Mouse (Mus musculus): ENCODE data around the gene Pam16. TPM values are rescaled to one million over a fixed set of nuclear protein-coding genes. Genes with fewer than 3 reads are reported as not detected.

Gene Pam16
- polyA plus RNA-seq, 1 experiment = 40.4 TPM

DNA sequence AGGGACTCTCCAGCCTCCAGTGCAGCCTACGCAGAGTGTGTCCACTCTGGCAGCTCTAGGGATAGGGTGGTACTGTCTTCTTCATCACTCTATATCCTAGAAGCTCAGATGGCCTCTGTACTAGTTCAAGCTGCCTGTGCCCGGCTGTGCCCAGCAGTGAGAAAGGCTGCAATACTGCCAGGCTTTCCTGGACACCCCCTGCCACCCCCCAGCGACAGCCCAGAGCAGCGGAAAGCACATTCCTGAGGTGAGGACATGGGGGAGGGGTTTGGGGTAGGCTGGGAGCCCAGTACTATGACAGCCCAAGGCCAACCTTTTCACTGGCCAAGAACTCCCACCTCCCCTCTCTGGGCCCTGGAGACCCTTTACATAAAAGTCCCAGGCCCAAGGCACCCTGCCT lies 11.0 kb upstream of the Pam16 start:
- H3K27ac ChIP-seq (ENCODE audit: control insufficient read depth, insufficient read depth, low read length) = no peak overlapping the region
- DNase-seq = no peak
- H3K4me1 ChIP-seq (replicated peaks; ENCODE audit: control insufficient read depth, insufficient read depth, low read length) = no peaks in the 10 kb centered on the region
- H3K4me3 ChIP-seq (ENCODE audit: control insufficient read depth, insufficient read depth, low read length) = no peak overlapping the region
- 94% methylated on average over 4 of the region's 4 CpGs for WGBS
- TF ChIP-seq POLR2A (IDR thresholded peaks at IDR 0.05; ENCODE audit: control insufficient read depth, extremely low read depth, insufficient read depth, low read length, poor library complexity) = no peak
- TF ChIP-seq CTCF (IDR thresholded peaks at IDR 0.05; ENCODE audit: borderline replicate concordance, control insufficient read depth, extremely low read depth, insufficient read depth, low read length, poor library complexity) = no peak
- peaks cover 28% of the 10 kb centered on the region for H3K36me3 ChIP-seq (ENCODE audit: control insufficient read depth, insufficient read depth, low read length)
- no peaks in the 10 kb centered on the region for H3K27me3 ChIP-seq (ENCODE audit: control insufficient read depth, insufficient read depth, low read length)

DNA sequence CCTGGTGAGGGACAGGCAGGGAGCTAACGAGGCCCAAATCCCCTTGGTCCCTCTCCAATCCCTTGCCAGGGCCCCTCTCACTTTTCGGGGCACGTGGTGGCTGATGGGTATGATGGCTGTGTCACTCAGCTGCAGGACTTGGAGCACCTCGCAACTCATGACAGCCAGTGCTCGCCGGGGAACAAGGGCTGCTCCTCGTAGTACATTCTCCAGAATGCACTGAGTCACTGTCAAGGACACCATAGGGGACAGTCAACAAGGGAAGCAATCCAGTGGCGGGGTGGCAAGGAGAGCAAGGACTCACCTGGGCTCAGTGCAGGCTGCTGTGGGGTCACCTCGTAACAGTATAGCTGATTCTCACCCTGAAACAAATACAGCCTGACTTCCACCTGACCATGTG lies 9.9 kb upstream of the Pam16 start:
- H3K27me3 ChIP-seq (ENCODE audit: control insufficient read depth, insufficient read depth, low read length) = no peaks in the 10 kb centered on the region
- H3K4me1 ChIP-seq (replicated peaks; ENCODE audit: control insufficient read depth, insufficient read depth, low read length) = no peaks in the 10 kb centered on the region
- H3K27ac ChIP-seq (ENCODE audit: control insufficient read depth, insufficient read depth, low read length) = no peak overlapping the region
- H3K36me3 ChIP-seq (ENCODE audit: control insufficient read depth, insufficient read depth, low read length) = peaks cover 28% of the 10 kb centered on the region
- WGBS = 95% methylated on average over 9 of the region's 9 CpGs
- TF ChIP-seq POLR2A (IDR thresholded peaks at IDR 0.05; ENCODE audit: control insufficient read depth, extremely low read depth, insufficient read depth, low read length, poor library complexity) = no peak
- no peak for TF ChIP-seq CTCF (IDR thresholded peaks at IDR 0.05; ENCODE audit: borderline replicate concordance, control insufficient read depth, extremely low read depth, insufficient read depth, low read length, poor library complexity)
- DNase-seq = no peak
- H3K4me3 ChIP-seq (ENCODE audit: control insufficient read depth, insufficient read depth, low read length) = no peak overlapping the region

DNA sequence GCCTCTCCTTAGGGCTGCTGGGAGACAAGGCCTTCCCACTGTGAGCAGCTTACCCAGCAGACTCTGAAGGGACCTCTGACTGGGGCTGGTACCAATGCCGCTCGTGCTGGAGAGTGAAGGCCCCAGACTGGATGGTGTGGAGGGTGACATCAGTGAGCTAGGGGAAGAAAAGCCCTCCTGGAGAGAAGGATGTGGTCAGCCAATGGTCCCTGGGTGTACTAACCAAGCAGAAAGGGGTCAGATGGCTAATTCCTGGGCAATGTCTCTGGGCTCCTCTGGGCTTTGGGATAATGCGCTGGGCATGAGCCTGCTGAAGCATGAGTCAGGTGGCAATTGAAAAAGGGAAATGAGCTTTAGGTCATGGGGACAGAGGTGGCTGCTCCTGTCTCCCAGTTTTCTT lies 8.9 kb upstream of the Pam16 start:
- WGBS = 92% methylated on average over 3 of the region's 3 CpGs
- Histone ChIP-seq H3K4me1 (replicated peaks; ENCODE audit: control insufficient read depth, insufficient read depth, low read length) (no peaks in the 10 kb centered on the region), H3K27ac (ENCODE audit: control insufficient read depth, insufficient read depth, low read length) (no peak overlapping the region), H3K27me3 (ENCODE audit: control insufficient read depth, insufficient read depth, low read length) (no peaks in the 10 kb centered on the region), H3K4me3 (ENCODE audit: control insufficient read depth, insufficient read depth, low read length) (no peak overlapping the region), H3K36me3 (ENCODE audit: control insufficient read depth, insufficient read depth, low read length) (peaks cover 28% of the 10 kb centered on the region)
- no peak for DNase-seq
- TF ChIP-seq POLR2A (IDR thresholded peaks at IDR 0.05; ENCODE audit: control insufficient read depth, extremely low read depth, insufficient read depth, low read length, poor library complexity) (no peak), CTCF (IDR thresholded peaks at IDR 0.05; ENCODE audit: borderline replicate concordance, control insufficient read depth, extremely low read depth, insufficient read depth, low read length, poor library complexity) (no peak)

DNA sequence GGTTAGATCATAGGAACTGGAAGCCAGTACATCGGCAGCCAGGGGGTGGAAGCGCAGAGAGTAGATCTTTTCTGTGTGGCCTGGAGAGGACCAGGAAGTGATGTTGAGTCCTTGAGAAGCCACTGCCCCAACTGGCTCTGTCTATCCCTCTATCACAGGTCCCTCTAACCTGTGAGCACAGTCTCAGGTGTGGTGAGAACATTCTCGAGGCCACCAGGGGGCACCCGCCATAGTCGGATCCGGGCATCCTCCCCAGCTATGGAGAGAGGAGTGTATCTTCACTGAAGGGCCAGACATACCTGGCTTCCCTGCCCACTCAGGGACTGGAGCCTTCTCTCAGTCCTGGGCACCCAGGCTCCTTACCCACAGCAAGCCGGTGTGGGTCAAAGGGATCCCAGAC lies 7.3 kb upstream of the Pam16 start:
- Histone ChIP-seq H3K36me3 (ENCODE audit: control insufficient read depth, insufficient read depth, low read length) (peaks cover 35% of the 10 kb centered on the region), H3K4me3 (ENCODE audit: control insufficient read depth, insufficient read depth, low read length) (no peak overlapping the region), H3K4me1 (replicated peaks; ENCODE audit: control insufficient read depth, insufficient read depth, low read length) (0 out of 2 replicates have a peak, but pooled peaks cover 6% of the 10 kb centered on the region), H3K27me3 (ENCODE audit: control insufficient read depth, insufficient read depth, low read length) (no peaks in the 10 kb centered on the region), H3K27ac (ENCODE audit: control insufficient read depth, insufficient read depth, low read length) (no peak overlapping the region)
- TF ChIP-seq POLR2A (IDR thresholded peaks at IDR 0.05; ENCODE audit: control insufficient read depth, extremely low read depth, insufficient read depth, low read length, poor library complexity) = no peak
- no peak for TF ChIP-seq CTCF (IDR thresholded peaks at IDR 0.05; ENCODE audit: borderline replicate concordance, control insufficient read depth, extremely low read depth, insufficient read depth, low read length, poor library complexity)
- no peak for DNase-seq
- 79% methylated on average over 7 of the region's 7 CpGs for WGBS

DNA sequence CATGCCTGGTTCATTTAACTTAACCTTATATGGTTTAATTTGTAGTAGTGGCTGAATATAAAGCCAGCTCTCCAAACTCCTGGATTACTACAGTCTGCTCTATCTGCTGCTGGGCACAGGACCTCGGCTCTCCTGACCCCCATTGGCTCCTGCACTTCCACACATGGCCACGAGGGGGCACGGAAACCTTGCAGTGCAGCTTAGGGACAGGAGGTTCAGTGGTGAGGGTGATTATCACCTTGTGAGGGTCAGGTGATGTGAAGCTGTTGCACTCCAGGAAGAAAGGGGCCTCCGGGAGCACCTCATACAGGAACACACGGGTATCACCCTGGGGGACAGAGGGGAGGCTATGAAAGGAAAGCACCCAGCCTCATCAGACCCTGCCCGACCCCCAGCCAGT lies 5.2 kb upstream of the Pam16 start:
- H3K4me1 ChIP-seq (replicated peaks; ENCODE audit: control insufficient read depth, insufficient read depth, low read length) = 0 out of 2 replicates have a peak, but pooled peaks cover 6% of the 10 kb centered on the region
- TF ChIP-seq CTCF (IDR thresholded peaks at IDR 0.05; ENCODE audit: borderline replicate concordance, control insufficient read depth, extremely low read depth, insufficient read depth, low read length, poor library complexity) (peak; percentile 90), POLR2A (IDR thresholded peaks at IDR 0.05; ENCODE audit: control insufficient read depth, extremely low read depth, insufficient read depth, low read length, poor library complexity) (no peak)
- 36% methylated on average over 6 of the region's 6 CpGs for WGBS

DNA sequence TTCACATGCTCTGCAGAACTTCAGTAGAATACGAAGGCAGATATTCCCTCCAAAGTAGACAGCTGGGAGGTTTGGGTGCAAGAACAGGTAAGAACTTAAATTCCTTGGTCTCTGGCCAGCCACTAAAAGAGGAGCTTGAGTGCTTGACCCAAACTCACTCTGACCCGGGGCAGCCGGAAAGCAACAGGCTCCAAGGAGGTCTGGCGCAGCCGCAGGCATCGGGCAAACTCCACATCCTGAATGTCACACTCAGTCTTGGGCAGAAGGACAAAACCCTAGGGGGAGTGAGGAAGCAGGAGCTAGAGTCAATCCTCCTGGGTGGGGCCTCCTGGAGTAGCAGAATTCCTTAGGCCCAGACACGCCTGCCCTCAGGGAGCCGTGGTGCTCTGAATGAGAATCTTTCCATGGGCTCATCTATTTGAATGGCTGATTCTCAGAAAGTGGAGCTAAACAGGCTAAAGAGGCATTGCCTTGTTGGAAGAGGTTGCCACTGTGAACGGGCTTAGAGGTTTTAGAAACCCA lies 4.2 kb upstream of the Pam16 start:
- DNase-seq = no peak
- Histone ChIP-seq H3K27ac (ENCODE audit: control insufficient read depth, insufficient read depth, low read length) (no peak overlapping the region), H3K27me3 (ENCODE audit: control insufficient read depth, insufficient read depth, low read length) (no peaks in the 10 kb centered on the region), H3K4me3 (ENCODE audit: control insufficient read depth, insufficient read depth, low read length) (no peak overlapping the region), H3K4me1 (replicated peaks; ENCODE audit: control insufficient read depth, insufficient read depth, low read length) (peaks cover 9% of the 10 kb centered on the region), H3K36me3 (ENCODE audit: control insufficient read depth, insufficient read depth, low read length) (peaks cover 28% of the 10 kb centered on the region)
- WGBS = 97% methylated on average over 9 of the region's 9 CpGs
- TF ChIP-seq CTCF (IDR thresholded peaks at IDR 0.05; ENCODE audit: borderline replicate concordance, control insufficient read depth, extremely low read depth, insufficient read depth, low read length, poor library complexity) (no peak), POLR2A (IDR thresholded peaks at IDR 0.05; ENCODE audit: control insufficient read depth, extremely low read depth, insufficient read depth, low read length, poor library complexity) (no peak)

More for the DNA sequence above, 5.2 kb upstream of the Pam16 start:
- Histone ChIP-seq H3K27me3 (ENCODE audit: control insufficient read depth, insufficient read depth, low read length) (no peaks in the 10 kb centered on the region), H3K4me3 (ENCODE audit: control insufficient read depth, insufficient read depth, low read length) (no peak overlapping the region), H3K27ac (ENCODE audit: control insufficient read depth, insufficient read depth, low read length) (no peak overlapping the region), H3K36me3 (ENCODE audit: control insufficient read depth, insufficient read depth, low read length) (peaks cover 35% of the 10 kb centered on the region)
- peak; percentile 85 for DNase-seq

DNA sequence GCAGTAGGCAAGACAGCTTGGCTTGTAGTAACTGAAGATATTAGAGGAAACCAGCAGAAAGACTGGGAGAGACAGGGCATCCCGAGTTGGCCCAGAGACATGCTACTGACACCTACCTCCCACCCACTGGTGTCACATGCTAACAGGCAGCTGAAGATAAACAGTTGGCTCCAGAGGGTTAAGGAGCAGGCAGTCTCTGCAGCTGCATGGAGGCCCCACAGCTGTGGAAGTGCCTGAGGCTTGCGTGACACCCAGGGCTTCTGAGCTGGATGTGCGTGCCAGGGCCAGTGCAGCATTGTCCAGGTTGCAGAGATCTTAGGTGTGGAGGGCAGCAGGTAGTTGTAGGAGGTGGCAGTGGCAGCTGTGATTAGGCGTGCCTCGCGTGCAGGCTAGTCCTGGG lies 2.3 kb upstream of the Pam16 start:
- no peak overlapping the region for H3K27ac ChIP-seq (ENCODE audit: control insufficient read depth, insufficient read depth, low read length)
- 79% methylated on average over 6 of the region's 6 CpGs for WGBS
- no peak overlapping the region for H3K4me3 ChIP-seq (ENCODE audit: control insufficient read depth, insufficient read depth, low read length)
- TF ChIP-seq CTCF (IDR thresholded peaks at IDR 0.05; ENCODE audit: borderline replicate concordance, control insufficient read depth, extremely low read depth, insufficient read depth, low read length, poor library complexity) (no peak), POLR2A (IDR thresholded peaks at IDR 0.05; ENCODE audit: control insufficient read depth, extremely low read depth, insufficient read depth, low read length, poor library complexity) (no peak)
- H3K4me1 ChIP-seq (replicated peaks; ENCODE audit: control insufficient read depth, insufficient read depth, low read length) = peaks cover 15% of the 10 kb centered on the region
- H3K36me3 ChIP-seq (ENCODE audit: control insufficient read depth, insufficient read depth, low read length) = peaks cover 18% of the 10 kb centered on the region
- H3K27me3 ChIP-seq (ENCODE audit: control insufficient read depth, insufficient read depth, low read length) = no peaks in the 10 kb centered on the region
- DNase-seq = no peak

Data from thymus, adult 2 months (tissue).